Mouse (Mus musculus): Measurements from ENCODE around the gene Lifr. TPM values are rescaled to one million over a fixed set of nuclear protein-coding genes. Genes with fewer than 3 reads are reported as not detected.

Gene Lifr
- polyA plus RNA-seq, 1 experiment from 2014 or later: 8.5 TPM

- Histone ChIP-seq H3K27ac (ENCODE audit: low read depth, low read length) (no peak overlapping the region), H3K9me3 (replicated peaks; ENCODE audit: control insufficient read depth, low read length) (no peaks in the 10 kb centered on the region), H3K4me3 (ENCODE audit: low read depth, low read length) (no peak overlapping the region), H3K9ac (ENCODE audit: low read length) (no peak overlapping the region), H3K36me3 (ENCODE audit: control insufficient read depth, insufficient read depth, low read length) (no peaks in the 10 kb centered on the region), H3K4me2 (ENCODE audit: low read length) (no peak overlapping the region), H3K27me3 (replicated peaks; ENCODE audit: control insufficient read depth, insufficient read depth, low read length) (no peaks in the 10 kb centered on the region), H3K4me1 (ENCODE audit: control insufficient read depth, insufficient read depth, low read length) (no peaks in the 10 kb centered on the region)
- DNase-seq (ENCODE audit: low spot score): no peak
- no peak for ATAC-seq
- 97% methylated on average over 10 of the region's 10 CpGs for WGBS
Measured at GRCm38 (mm10) chr15:7167238-7167905, 77.0 kb downstream of the Lifr start.

GRCm38 (mm10) chr15:7167906-7168532, 77.6 kb downstream of the Lifr start:
- Histone ChIP-seq H3K4me3 (ENCODE audit: low read depth, low read length) (no peak overlapping the region), H3K36me3 (ENCODE audit: control insufficient read depth, insufficient read depth, low read length) (no peaks in the 10 kb centered on the region), H3K9ac (ENCODE audit: low read length) (no peak overlapping the region), H3K27me3 (replicated peaks; ENCODE audit: control insufficient read depth, insufficient read depth, low read length) (no peaks in the 10 kb centered on the region), H3K27ac (ENCODE audit: low read depth, low read length) (no peak overlapping the region), H3K9me3 (replicated peaks; ENCODE audit: control insufficient read depth, low read length) (no peaks in the 10 kb centered on the region), H3K4me2 (ENCODE audit: low read length) (no peak overlapping the region), H3K4me1 (ENCODE audit: control insufficient read depth, insufficient read depth, low read length) (no peaks in the 10 kb centered on the region)
- DNase-seq (ENCODE audit: low spot score): no peak
- ATAC-seq: no peak
- WGBS: 86% methylated on average over 11 of the region's 11 CpGs

- Histone ChIP-seq H3K36me3 (ENCODE audit: control insufficient read depth, insufficient read depth, low read length) (no peaks in the 10 kb centered on the region), H3K9ac (ENCODE audit: low read length) (no peak overlapping the region), H3K4me3 (ENCODE audit: low read depth, low read length) (no peak overlapping the region), H3K27ac (ENCODE audit: low read depth, low read length) (no peak overlapping the region), H3K4me2 (ENCODE audit: low read length) (no peak overlapping the region), H3K27me3 (replicated peaks; ENCODE audit: control insufficient read depth, insufficient read depth, low read length) (no peaks in the 10 kb centered on the region), H3K4me1 (ENCODE audit: control insufficient read depth, insufficient read depth, low read length) (no peaks in the 10 kb centered on the region), H3K9me3 (replicated peaks; ENCODE audit: control insufficient read depth, low read length) (no peaks in the 10 kb centered on the region)
- no peak for ATAC-seq
- WGBS: 68% methylated on average over 2 of the region's 2 CpGs
- DNase-seq (ENCODE audit: low spot score): no peak
Measured at GRCm38 (mm10) chr15:7172875-7173274, 82.5 kb downstream of the Lifr start.

GRCm38 (mm10) chr15:7173346-7173745, 82.9 kb downstream of the Lifr start:
- DNase-seq (ENCODE audit: low spot score) (no peak), ATAC-seq (no peak)
- H3K4me1 ChIP-seq (ENCODE audit: control insufficient read depth, insufficient read depth, low read length): no peaks in the 10 kb centered on the region
- no peaks in the 10 kb centered on the region for H3K27me3 ChIP-seq (replicated peaks; ENCODE audit: control insufficient read depth, insufficient read depth, low read length)
- H3K27ac ChIP-seq (ENCODE audit: low read depth, low read length): no peak overlapping the region
- 92% methylated on average over 7 of the region's 7 CpGs for WGBS
- H3K36me3 ChIP-seq (ENCODE audit: control insufficient read depth, insufficient read depth, low read length): no peaks in the 10 kb centered on the region
- H3K4me2 ChIP-seq (ENCODE audit: low read length): no peak overlapping the region
- H3K9me3 ChIP-seq (replicated peaks; ENCODE audit: control insufficient read depth, low read length): no peaks in the 10 kb centered on the region
- H3K9ac ChIP-seq (ENCODE audit: low read length): no peak overlapping the region
- no peak overlapping the region for H3K4me3 ChIP-seq (ENCODE audit: low read depth, low read length)

GRCm38 (mm10) chr15:7173776-7174175, 83.4 kb downstream of the Lifr start:
- Histone ChIP-seq H3K4me1 (ENCODE audit: control insufficient read depth, insufficient read depth, low read length) (no peaks in the 10 kb centered on the region), H3K4me3 (ENCODE audit: low read depth, low read length) (no peak overlapping the region), H3K4me2 (ENCODE audit: low read length) (no peak overlapping the region), H3K27ac (ENCODE audit: low read depth, low read length) (no peak overlapping the region), H3K36me3 (ENCODE audit: control insufficient read depth, insufficient read depth, low read length) (no peaks in the 10 kb centered on the region), H3K9ac (ENCODE audit: low read length) (no peak overlapping the region), H3K27me3 (replicated peaks; ENCODE audit: control insufficient read depth, insufficient read depth, low read length) (no peaks in the 10 kb centered on the region), H3K9me3 (replicated peaks; ENCODE audit: control insufficient read depth, low read length) (no peaks in the 10 kb centered on the region)
- DNase-seq (ENCODE audit: low spot score) (no peak), ATAC-seq (no peak)
- 91% methylated on average over 8 of the region's 8 CpGs for WGBS

GRCm38 (mm10) chr15:7180576-7180975, 90.2 kb downstream of the Lifr start:
- no peak overlapping the region for H3K4me3 ChIP-seq (ENCODE audit: low read depth, low read length)
- ATAC-seq (no peak), DNase-seq (ENCODE audit: low spot score) (no peak)
- H3K9me3 ChIP-seq (replicated peaks; ENCODE audit: control insufficient read depth, low read length): no peaks in the 10 kb centered on the region
- no peak overlapping the region for H3K27ac ChIP-seq (ENCODE audit: low read depth, low read length)
- 75% methylated on average over 6 of the region's 6 CpGs for WGBS
- H3K27me3 ChIP-seq (replicated peaks; ENCODE audit: control insufficient read depth, insufficient read depth, low read length): no peaks in the 10 kb centered on the region
- no peak overlapping the region for H3K9ac ChIP-seq (ENCODE audit: low read length)
- no peaks in the 10 kb centered on the region for H3K4me1 ChIP-seq (ENCODE audit: control insufficient read depth, insufficient read depth, low read length)
- H3K36me3 ChIP-seq (ENCODE audit: control insufficient read depth, insufficient read depth, low read length): 0 out of 2 replicates have a peak, but pooled peaks cover 2% of the 10 kb centered on the region
- no peak overlapping the region for H3K4me2 ChIP-seq (ENCODE audit: low read length)

- ATAC-seq: no peak
- WGBS: 81% methylated on average over 6 of the region's 6 CpGs
- no peak for DNase-seq (ENCODE audit: low spot score)
- peaks cover 11% of the 10 kb centered on the region; the same call in 1 of the 2 replicates for H3K36me3 ChIP-seq (ENCODE audit: control insufficient read depth, insufficient read depth, low read length)
- H3K27ac ChIP-seq (ENCODE audit: low read depth, low read length): no peak overlapping the region
- no peaks in the 10 kb centered on the region for H3K4me1 ChIP-seq (ENCODE audit: control insufficient read depth, insufficient read depth, low read length)
- no peak overlapping the region for H3K9ac ChIP-seq (ENCODE audit: low read length)
- no peaks in the 10 kb centered on the region for H3K9me3 ChIP-seq (replicated peaks; ENCODE audit: control insufficient read depth, low read length)
- H3K4me3 ChIP-seq (ENCODE audit: low read depth, low read length): no peak overlapping the region
- H3K4me2 ChIP-seq (ENCODE audit: low read length): no peak overlapping the region
- H3K27me3 ChIP-seq (replicated peaks; ENCODE audit: control insufficient read depth, insufficient read depth, low read length): no peaks in the 10 kb centered on the region
Measured at GRCm38 (mm10) chr15:7187682-7188081, 97.3 kb downstream of the Lifr start.

- H3K9me3 ChIP-seq (replicated peaks; ENCODE audit: control insufficient read depth, low read length): no peaks in the 10 kb centered on the region
- WGBS: 93% methylated on average over 22 of the region's 22 CpGs
- no peak overlapping the region for H3K27ac ChIP-seq (ENCODE audit: low read depth, low read length)
- no peak overlapping the region for H3K4me2 ChIP-seq (ENCODE audit: low read length)
- H3K9ac ChIP-seq (ENCODE audit: low read length): no peak overlapping the region
- peaks cover 11% of the 10 kb centered on the region; the same call in 1 of the 2 replicates for H3K36me3 ChIP-seq (ENCODE audit: control insufficient read depth, insufficient read depth, low read length)
- no peaks in the 10 kb centered on the region for H3K27me3 ChIP-seq (replicated peaks; ENCODE audit: control insufficient read depth, insufficient read depth, low read length)
- H3K4me3 ChIP-seq (ENCODE audit: low read depth, low read length): no peak overlapping the region
- ATAC-seq: no peak
- no peak for DNase-seq (ENCODE audit: low spot score)
- peaks cover 12% of the 10 kb centered on the region for H3K4me1 ChIP-seq (ENCODE audit: control insufficient read depth, insufficient read depth, low read length)
Measured at GRCm38 (mm10) chr15:7189678-7190454, 99.5 kb downstream of the Lifr start.

GRCm38 (mm10) chr15:7191074-7191473, 100.7 kb downstream of the Lifr start:
- Histone ChIP-seq H3K9me3 (replicated peaks; ENCODE audit: control insufficient read depth, low read length) (no peaks in the 10 kb centered on the region), H3K4me3 (ENCODE audit: low read depth, low read length) (no peak overlapping the region), H3K4me2 (ENCODE audit: low read length) (no peak overlapping the region), H3K4me1 (ENCODE audit: control insufficient read depth, insufficient read depth, low read length) (peaks cover 20% of the 10 kb centered on the region), H3K27me3 (replicated peaks; ENCODE audit: control insufficient read depth, insufficient read depth, low read length) (no peaks in the 10 kb centered on the region), H3K9ac (ENCODE audit: low read length) (no peak overlapping the region), H3K36me3 (ENCODE audit: control insufficient read depth, insufficient read depth, low read length) (peaks cover 7% of the 10 kb centered on the region; the same call in 1 of the 2 replicates), H3K27ac (ENCODE audit: low read depth, low read length) (no peak overlapping the region)
- ATAC-seq: no peak
- no peak for DNase-seq (ENCODE audit: low spot score)
- WGBS: 99% methylated on average over 4 of the region's 4 CpGs
